Mouse (Mus musculus): ENCODE data around the gene Tln1. TPM values are rescaled to one million over a fixed set of nuclear protein-coding genes. Genes with fewer than 3 reads are reported as not detected.

The Tln1 gene
- polyA plus RNA-seq, 1 experiment, result 61.1 TPM

DNA sequence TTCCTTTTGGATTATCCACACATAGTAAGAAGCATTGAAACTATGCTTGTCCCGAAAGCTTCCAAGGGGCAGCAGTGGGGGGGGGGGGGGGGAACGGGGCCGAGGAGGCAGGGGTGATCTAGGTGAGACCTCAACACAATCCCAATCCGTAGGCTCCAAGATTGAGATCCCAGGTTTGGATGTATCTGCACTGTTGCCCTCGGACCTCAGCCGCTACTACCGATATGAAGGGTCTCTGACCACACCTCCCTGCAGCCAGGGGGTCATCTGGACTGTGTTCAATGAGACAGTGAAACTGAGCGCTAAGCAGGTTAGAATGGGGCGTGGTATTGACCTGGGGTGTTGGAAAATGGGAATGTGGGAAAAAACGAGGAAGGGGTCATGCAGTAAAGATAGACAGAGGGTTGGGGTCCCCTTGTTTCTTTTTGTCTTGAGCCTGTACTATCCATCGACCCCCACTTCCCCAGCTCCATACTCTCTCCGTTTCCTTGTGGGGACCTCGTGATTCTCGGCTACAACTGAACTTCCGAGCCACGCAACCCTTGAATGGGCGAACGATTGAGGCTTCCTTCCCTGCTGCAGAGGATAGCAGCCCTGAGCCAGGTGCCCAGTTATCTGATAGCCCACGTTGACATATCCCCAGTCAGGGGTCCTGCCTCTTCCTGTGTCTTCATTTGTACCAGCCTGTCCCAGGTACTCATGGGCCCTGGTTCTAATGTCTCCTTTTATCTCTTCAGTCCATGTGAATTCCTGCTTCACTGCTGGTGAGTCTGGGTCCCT is 50.6 kb downstream of the Tln1 start:
- H3K4me3 ChIP-seq (ENCODE audit: insufficient read depth, low read depth, low read length), result no peak overlapping the region
- H3K27ac ChIP-seq (replicated peaks; ENCODE audit: low read depth, low read length), result no peak overlapping the region
- peaks cover 2% of the 10 kb centered on the region; the same call in 1 of the 2 replicates for H3K4me1 ChIP-seq (ENCODE audit: control insufficient read depth, insufficient read depth, insufficient read length, low read length)

DNA sequence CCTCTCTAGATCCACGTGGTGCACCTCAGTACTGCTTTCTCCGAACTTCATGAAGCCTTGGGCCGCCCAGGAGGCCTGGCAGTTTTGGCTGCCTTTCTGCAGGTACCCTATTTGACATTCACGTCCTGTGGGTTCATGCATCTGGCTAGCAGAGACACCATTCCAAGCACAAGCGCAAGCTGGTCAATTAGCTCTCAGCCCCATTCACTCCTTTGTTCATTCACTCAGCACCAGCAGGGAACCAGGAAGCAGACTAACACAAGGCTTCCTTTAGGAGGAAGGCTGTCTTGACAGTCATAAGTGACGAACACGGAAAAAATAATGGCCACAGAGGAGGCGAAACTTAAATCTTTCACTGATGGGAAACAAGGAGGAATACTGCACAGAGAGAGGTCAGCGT is 53.4 kb downstream of the Tln1 start:
- H3K4me3 ChIP-seq (ENCODE audit: insufficient read depth, low read depth, low read length), result peak overlapping the region; percentile 63; the same call in 1 of the 2 replicates
- H3K27ac ChIP-seq (replicated peaks; ENCODE audit: low read depth, low read length), result no peak overlapping the region
- peaks cover 2% of the 10 kb centered on the region; the same call in 1 of the 2 replicates for H3K4me1 ChIP-seq (ENCODE audit: control insufficient read depth, insufficient read depth, insufficient read length, low read length)

DNA sequence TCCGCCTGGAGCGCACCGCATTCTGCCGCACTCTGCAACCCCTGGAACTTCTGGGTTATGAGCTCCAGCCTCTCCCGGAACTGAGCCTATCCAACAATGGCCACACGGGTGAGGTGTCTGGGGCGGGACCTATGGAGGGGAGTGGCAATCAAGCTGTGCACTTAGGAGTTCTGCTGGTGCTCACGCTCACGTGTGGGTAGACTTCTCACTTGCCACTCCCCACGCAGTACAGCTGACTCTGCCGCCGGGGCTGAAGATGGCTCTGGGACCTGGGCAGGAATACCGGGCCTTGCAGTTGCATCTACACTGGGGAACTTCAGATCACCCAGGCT is 53.9 kb downstream of the Tln1 start:
- Histone ChIP-seq H3K27ac (replicated peaks; ENCODE audit: low read depth, low read length) (no peak overlapping the region), H3K4me1 (ENCODE audit: control insufficient read depth, insufficient read depth, insufficient read length, low read length) (peaks cover 2% of the 10 kb centered on the region; the same call in 1 of the 2 replicates), H3K4me3 (ENCODE audit: insufficient read depth, low read depth, low read length) (peak overlapping the region; percentile 63)

DNA sequence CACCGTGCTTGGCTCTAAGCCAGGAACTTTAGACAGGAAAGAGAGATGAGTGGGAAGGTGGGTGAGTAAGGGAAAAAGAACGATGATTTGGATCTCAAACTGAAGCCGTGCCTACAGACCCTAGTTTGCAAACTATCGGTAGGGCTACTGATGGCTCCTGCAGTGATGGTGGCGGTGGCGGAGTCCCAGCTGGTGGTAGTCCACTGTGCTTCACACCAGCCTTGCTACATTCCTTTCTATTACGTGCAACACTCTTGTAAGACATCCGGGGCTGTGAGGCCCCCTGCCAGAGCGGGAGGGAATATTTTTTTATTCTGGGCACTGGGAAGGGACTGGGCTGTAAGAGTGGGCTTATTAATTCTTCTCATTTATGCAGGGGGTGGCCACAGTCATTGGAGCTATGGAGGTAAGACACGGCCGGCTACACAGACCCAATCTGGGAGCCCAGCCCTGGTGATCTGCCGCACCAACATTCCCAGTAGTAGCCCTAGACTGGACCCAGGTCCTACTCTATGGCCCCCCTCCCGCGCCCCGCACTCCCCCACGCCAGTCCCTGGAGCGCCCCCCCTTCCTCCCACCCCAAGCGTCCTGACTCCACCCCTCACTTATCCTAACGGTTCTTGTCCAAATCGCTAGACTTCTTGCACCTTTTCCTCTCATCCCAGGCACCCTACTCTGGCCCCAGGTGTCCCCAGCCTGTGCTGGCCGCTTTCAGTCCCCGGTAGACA is 54.4 kb downstream of the Tln1 start:
- no peak overlapping the region for H3K27ac ChIP-seq (replicated peaks; ENCODE audit: low read depth, low read length)
- peaks cover 2% of the 10 kb centered on the region; the same call in 1 of the 2 replicates for H3K4me1 ChIP-seq (ENCODE audit: control insufficient read depth, insufficient read depth, insufficient read length, low read length)
- peak overlapping the region; percentile 63 for H3K4me3 ChIP-seq (ENCODE audit: insufficient read depth, low read depth, low read length)

DNA sequence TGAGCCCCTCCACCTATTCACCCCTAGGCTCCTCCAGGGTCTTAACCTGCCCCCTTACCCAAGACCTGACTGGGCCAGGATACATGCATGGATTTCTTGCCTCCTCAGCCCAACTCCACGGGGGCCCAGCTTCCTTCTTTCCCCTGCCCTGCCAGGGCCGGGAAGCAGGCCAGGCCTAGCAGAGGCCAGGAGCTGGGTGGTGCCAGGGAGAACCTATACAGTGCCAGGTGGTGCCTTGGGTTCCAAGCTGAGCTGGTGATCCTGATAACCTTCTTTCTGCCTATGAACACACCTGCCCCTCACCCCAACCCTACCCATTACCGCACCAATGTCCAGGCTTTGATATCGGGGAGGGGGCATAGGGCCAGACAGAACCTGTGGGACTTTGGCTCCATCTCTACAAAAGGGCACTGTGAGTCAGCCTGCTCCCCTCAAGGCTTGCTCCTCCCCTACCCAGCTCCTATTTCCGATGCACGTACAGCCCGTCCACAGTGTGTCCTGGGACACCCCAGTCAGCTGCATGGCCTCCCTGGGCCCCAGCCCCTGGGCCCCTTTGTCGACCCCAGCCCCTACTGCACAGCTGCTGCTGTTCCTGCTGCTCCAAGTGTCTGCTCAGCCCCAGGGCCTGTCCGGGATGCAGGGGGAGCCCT is 55.8 kb downstream of the Tln1 start, which contains the start of gene Car9:
Gene Car9 (plus strand): TSS at position 431 of the 650 bp plus-strand sequence.
- 0 out of 2 replicates have a peak within 1 kb of the TSS, but pooled peaks have one; percentile 21 for H3K4me3 ChIP-seq (ENCODE audit: insufficient read depth, low read depth, low read length)
- H3K4me1 ChIP-seq (ENCODE audit: control insufficient read depth, insufficient read depth, insufficient read length, low read length), result peaks cover 2% of the 10 kb centered on the region; the same call in 1 of the 2 replicates
- H3K27ac ChIP-seq (replicated peaks; ENCODE audit: low read depth, low read length), result no peak within 1 kb of the TSS

DNA sequence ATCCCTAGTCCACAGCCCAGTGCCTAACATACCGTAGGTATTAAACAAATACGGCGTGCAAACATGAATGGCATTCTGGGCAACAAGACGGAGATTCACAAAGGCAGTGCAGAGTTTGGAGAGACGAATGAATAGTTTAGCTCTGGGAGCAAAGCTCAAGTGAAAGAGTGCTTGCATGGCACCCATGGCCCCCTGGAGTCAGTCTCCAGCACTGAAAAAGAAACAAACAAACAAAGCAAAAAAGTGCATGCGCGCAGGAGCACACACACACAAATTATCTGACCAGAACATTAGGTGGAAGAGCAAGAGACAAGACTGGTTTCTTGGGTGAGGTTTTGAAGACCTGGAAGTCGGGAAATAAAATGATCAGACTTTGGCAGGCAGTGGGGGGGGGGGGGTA is 56.4 kb downstream of the Tln1 start:
- H3K27ac ChIP-seq (replicated peaks; ENCODE audit: low read depth, low read length), result no peak overlapping the region
- peaks cover 2% of the 10 kb centered on the region; the same call in 1 of the 2 replicates for H3K4me1 ChIP-seq (ENCODE audit: control insufficient read depth, insufficient read depth, insufficient read length, low read length)
- no peak overlapping the region for H3K4me3 ChIP-seq (ENCODE audit: insufficient read depth, low read depth, low read length)

DNA sequence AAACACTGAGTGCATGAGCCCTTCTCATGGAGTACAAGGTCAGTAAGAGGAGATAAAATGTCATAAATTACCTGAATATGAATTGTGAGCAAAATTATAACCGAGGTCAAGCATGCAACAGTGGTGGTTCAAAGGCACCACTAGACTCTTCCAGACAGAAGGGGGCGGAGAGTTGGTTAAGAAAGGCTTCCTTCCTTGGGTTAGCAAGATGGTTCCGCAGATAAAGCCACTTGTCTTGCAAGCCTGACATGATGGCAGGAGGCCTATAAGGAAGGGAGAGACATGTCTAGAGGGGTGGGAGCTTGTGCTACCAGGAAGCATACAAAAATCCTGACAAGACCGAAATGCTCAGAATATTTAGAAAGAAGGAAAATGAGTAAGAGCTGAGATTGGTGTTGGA is 58.2 kb downstream of the Tln1 start:
- no peak overlapping the region for H3K27ac ChIP-seq (replicated peaks; ENCODE audit: low read depth, low read length)
- H3K4me1 ChIP-seq (ENCODE audit: control insufficient read depth, insufficient read depth, insufficient read length, low read length), result peaks cover 2% of the 10 kb centered on the region; the same call in 1 of the 2 replicates

DNA sequence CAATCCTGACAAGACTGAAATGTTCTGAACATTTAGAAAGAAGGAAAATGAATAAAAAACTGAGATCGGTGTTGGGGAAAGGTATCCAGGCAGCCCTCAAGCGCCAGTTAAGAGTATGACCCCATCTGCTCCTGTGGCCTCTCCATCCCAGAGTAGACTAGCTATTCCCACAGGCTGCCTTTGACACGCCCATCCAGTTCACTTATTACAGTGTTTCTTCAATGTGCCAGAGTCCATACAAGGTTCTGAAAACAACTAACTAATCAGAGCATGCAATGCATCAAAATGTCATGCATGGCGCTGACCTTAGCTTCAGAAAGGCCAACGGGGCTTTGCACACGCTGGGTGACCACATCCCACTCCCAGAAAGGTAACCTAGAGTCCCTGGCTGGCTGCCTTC is 59.0 kb downstream of the Tln1 start:
- no peak overlapping the region for H3K27ac ChIP-seq (replicated peaks; ENCODE audit: low read depth, low read length)
- H3K4me1 ChIP-seq (ENCODE audit: control insufficient read depth, insufficient read depth, insufficient read length, low read length), result no peaks in the 10 kb centered on the region; the same call in 1 of the 2 replicates

More for the DNA sequence above, 58.2 kb downstream of the Tln1 start:
- H3K4me3 ChIP-seq (ENCODE audit: insufficient read depth, low read depth, low read length), result no peak overlapping the region

DNA sequence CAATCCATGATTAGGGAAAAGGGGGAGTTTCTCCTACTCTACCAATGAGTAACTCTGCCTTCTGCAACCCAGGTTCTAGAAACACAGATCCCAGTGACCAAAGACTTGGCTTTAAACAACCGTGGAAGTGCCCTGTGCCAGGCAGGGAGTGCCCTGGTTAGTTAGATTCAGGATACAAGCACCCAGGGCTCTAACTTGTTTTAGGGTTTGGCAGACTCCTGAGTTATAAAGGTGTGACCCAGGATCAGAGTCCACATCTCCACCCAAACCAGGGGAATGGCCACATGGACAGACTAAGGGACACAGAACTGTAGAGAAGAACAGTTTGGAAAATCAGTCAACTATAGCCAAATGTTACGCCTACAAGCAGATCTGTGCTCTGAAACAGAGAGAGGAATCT is 59.5 kb downstream of the Tln1 start:
- no peaks in the 10 kb centered on the region for H3K4me1 ChIP-seq (ENCODE audit: control insufficient read depth, insufficient read depth, insufficient read length, low read length)
- no peak overlapping the region for H3K27ac ChIP-seq (replicated peaks; ENCODE audit: low read depth, low read length)
- H3K4me3 ChIP-seq (ENCODE audit: insufficient read depth, low read depth, low read length), result no peak overlapping the region

More for the DNA sequence above, 59.0 kb downstream of the Tln1 start:
- no peak overlapping the region for H3K4me3 ChIP-seq (ENCODE audit: insufficient read depth, low read depth, low read length)

DNA sequence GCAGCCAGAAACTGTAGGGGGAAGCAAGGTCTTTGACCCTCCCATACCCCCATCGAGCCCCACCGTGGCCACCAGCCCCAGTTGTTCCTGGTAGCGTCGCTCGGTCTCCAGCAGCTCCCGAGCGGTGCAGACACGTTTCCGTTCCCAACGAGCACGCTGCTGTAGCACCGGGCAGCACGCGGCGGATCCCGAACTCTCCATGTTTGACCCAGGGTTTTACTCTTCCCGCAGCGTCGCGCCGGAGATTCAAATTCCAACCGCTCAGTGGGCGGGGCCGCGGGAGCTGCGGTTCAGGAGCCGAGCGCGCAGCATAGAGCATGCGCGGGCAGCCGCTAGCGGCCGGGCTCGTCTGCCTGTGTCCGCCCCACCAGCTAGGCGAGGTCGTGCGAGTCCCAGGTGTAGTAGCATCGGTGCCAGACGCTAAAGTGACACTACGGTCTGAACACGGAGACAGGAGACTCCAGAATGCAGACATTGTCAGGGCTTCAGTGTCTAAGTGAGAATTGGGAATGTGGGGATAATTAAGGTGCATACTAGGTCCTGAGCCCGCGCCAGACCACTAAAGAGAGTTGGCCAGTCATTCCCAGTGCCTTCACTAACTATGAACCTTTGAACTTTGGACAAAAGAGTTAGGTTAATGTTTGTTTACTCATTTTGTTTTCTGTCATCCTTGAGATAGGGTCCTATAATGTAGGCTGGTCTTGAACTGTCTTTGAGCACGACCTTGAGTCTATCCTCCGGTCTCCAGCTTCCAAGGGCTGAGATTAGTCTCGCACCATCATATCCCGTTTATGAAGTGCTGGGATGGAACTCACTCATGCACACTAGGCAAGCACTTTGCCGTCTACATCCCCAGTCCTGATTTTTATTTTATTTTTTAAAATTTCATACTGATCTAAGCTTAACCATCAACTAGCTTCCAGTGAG is 62.8 kb downstream of the Tln1 start, which contains the start of gene Arhgef39:
Gene Arhgef39 (minus strand): TSS at position 289 of the 927 bp plus-strand sequence.
- H3K4me3 ChIP-seq (ENCODE audit: insufficient read depth, low read depth, low read length), result peak within 1 kb of the TSS; percentile 62
- H3K27ac ChIP-seq (replicated peaks; ENCODE audit: low read depth, low read length), result no peak within 1 kb of the TSS
- no peaks in the 10 kb centered on the region for H3K4me1 ChIP-seq (ENCODE audit: control insufficient read depth, insufficient read depth, insufficient read length, low read length)

DNA sequence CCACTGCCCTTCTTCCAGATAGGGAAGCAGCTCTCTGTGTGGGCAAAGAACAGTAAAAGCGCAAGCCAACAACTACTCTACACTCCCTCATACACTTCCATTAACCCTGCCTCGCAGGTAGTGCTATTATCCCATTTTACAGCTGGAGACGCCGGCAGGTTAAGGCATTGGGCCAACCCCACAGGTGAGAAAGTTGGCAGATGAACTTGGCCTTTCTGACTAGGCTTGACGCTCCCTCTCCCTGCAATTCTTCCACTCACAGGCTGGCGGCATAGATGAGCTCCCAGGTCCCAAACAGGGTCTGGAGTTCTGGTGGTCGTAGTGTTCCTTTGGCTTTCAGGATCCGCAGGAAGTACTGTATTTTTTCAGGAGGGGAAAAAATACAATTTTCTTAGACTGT is 63.5 kb downstream of the Tln1 start:
- Histone ChIP-seq H3K4me1 (ENCODE audit: control insufficient read depth, insufficient read depth, insufficient read length, low read length) (no peaks in the 10 kb centered on the region), H3K4me3 (ENCODE audit: insufficient read depth, low read depth, low read length) (peak overlapping the region; percentile 62), H3K27ac (replicated peaks; ENCODE audit: low read depth, low read length) (no peak overlapping the region)

DNA sequence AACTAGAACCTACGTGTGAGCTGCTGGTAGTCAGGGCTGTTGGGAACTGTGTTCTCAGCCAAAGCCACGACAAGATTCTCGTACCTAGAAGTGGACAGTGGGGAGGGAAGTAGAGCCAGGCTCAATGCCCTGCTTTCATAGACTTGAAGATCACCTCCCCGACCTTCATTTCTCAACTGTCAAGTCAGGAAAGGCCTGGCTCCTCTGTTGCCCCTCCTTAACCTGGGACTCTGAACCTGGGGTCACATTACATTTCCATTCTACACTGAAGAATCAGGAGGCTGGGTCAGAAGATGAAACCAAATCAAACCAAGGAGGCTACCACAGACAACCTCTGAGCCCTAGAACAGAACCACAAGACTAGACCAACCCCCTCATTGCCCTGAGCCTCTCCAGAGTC is 64.5 kb downstream of the Tln1 start:
- Histone ChIP-seq H3K27ac (replicated peaks; ENCODE audit: low read depth, low read length) (no peak overlapping the region), H3K4me1 (ENCODE audit: control insufficient read depth, insufficient read depth, insufficient read length, low read length) (no peaks in the 10 kb centered on the region), H3K4me3 (ENCODE audit: insufficient read depth, low read depth, low read length) (no peak overlapping the region)

DNA sequence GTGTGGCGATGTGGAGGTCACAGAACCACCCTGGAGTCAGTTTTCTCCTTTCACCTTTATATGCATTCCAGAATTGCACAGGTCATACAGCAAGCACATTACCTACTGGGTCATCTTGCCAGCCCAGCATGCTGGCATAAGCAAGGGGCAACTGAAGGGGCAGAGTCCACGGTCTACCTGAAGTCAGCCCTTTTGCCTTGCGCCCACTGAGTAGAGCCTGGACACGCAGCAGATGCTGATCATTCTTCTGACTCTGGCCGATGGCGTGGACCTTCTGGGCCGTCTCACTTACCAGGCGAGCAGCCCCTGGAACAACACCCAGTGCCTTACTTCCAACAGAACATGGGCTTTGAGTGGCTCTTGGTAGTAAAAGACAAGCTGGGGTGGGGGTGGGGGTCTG is 65.1 kb downstream of the Tln1 start:
- no peak overlapping the region for H3K27ac ChIP-seq (replicated peaks; ENCODE audit: low read depth, low read length)
- no peak overlapping the region for H3K4me3 ChIP-seq (ENCODE audit: insufficient read depth, low read depth, low read length)
- H3K4me1 ChIP-seq (ENCODE audit: control insufficient read depth, insufficient read depth, insufficient read length, low read length), result no peaks in the 10 kb centered on the region

DNA sequence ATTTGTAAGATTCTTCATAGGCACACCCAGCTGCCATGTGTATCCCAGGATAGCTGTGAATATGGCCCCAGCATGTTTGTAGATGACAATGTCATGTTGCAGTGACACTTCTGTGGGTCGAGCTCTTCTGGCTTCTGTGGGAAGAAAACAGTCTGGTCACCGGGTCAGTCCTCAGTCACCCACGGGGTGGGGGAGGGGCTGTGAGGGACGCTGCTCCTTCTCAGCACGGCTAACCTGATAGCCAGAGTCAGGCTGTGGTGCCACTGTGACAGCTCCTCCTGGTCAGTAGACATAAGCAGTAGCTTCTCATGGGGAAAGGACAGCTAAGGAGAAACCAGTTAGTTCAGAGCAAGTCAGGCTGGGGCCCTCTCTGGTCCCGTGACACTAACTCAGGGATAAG is 65.9 kb downstream of the Tln1 start:
- Histone ChIP-seq H3K27ac (replicated peaks; ENCODE audit: low read depth, low read length) (no peak overlapping the region), H3K4me3 (ENCODE audit: insufficient read depth, low read depth, low read length) (no peak overlapping the region), H3K4me1 (ENCODE audit: control insufficient read depth, insufficient read depth, insufficient read length, low read length) (no peaks in the 10 kb centered on the region)
